Mouse (Mus musculus) intestine, embryonic 14.5 days (tissue): ENCODE measurements around the gene Iyd. TPM values are rescaled to one million over a fixed set of nuclear protein-coding genes. Genes with fewer than 3 reads are reported as not detected.
A peak's percentile ranks its signal among the peaks of the same experiment; 100 is the strongest.

Experiments
- ATAC-seq: fragments of 200-750 bp; cut with Nextera tagmentation; replicated peaks from 2 replicates; pipeline ENCODE4 v1.8.0; 2017; ENCODE audit warnings: low read depth, moderate number of reproducible peaks, moderate TSS enrichment, moderate library complexity; ENCODE audit not compliant: low FRiP score, low TSS enrichment
- DNase-seq: peaks from one replicate; pipeline ENCODE4 v3.0.0-alpha.2; 2018; ENCODE audit warnings: low spot score
- H3K27ac ChIP-seq: fragments of 300-500 bp; sonication (generic); 2 replicates; pipeline ENCODE4 v1.5.1; 2014; ENCODE audit warnings: low read depth, mild to moderate bottlenecking, control low read depth
- H3K27me3 ChIP-seq: fragments of 300-500 bp; sonication (generic); replicated peaks from 2 replicates; pipeline ENCODE4 v1.6.1; 2014; ENCODE audit warnings: low read length, control low read depth; ENCODE audit not compliant: control insufficient read depth, insufficient read depth
- H3K36me3 ChIP-seq: fragments of 300-500 bp; sonication (generic); 2 replicates; pipeline ENCODE4 v1.6.1; 2014; ENCODE audit warnings: low read length, control low read depth; ENCODE audit not compliant: control insufficient read depth, insufficient read depth
- H3K4me1 ChIP-seq: fragments of 300-500 bp; sonication (generic); replicated peaks from 2 replicates; pipeline ENCODE4 v1.6.1; 2014; ENCODE audit warnings: low read length, control low read depth, mixed read lengths; ENCODE audit not compliant: control insufficient read depth, insufficient read depth
- H3K4me2 ChIP-seq: fragments of 300-500 bp; sonication (generic); 2 replicates; pipeline ENCODE4 v1.6.1; 2014; ENCODE audit warnings: low read length
- H3K4me3 ChIP-seq: fragments of 300-500 bp; sonication (generic); 2 replicates; pipeline ENCODE4 v1.5.1; 2014; ENCODE audit warnings: low read depth, low read length, control low read depth, mixed read lengths
- H3K9ac ChIP-seq: fragments of 300-500 bp; sonication (generic); 2 replicates; pipeline ENCODE4 v1.6.1; 2014; ENCODE audit warnings: mild to moderate bottlenecking, low read length
- H3K9me3 ChIP-seq: fragments of 300-500 bp; sonication (generic); 2 replicates; pipeline ENCODE4 v1.6.1; 2016; ENCODE audit warnings: low read length, control low read depth; ENCODE audit not compliant: control insufficient read depth
- WGBS: fragments of 180-500 bp; shearing (Covaris S2); extraction: QIAGEN DNeasy Blood & Tissue Kit; methylation state at CpG from one replicate; pipeline ENCODE4 v1.1.7; 2014; 5-methylcytosine and 5-hydroxymethylcytosine counted together
- polyA plus RNA-seq: library from polyadenylated mRNA; unstranded; fragments of >200 nt; fragmentation: Nextera tagmentation; extraction: Ambion mirVana; gene quantifications from 2 replicates; pipeline ENCODE4 v1.2.1, GENCODE M21; 2014

The Iyd gene
- polyA plus RNA-seq, 1 experiment from 2014 or later: 1.1 TPM

GRCm38 (mm10) chr10:3562165-3562564 lies 22.1 kb downstream of the Iyd start:
- DNase-seq (no peak), ATAC-seq (no peak)
- Histone ChIP-seq H3K9ac (no peak overlapping the region), H3K36me3 (no peaks in the 10 kb centered on the region), H3K4me3 (no peak overlapping the region), H3K4me2 (no peak overlapping the region), H3K9me3 (no peaks in the 10 kb centered on the region), H3K27me3 (no peaks in the 10 kb centered on the region), H3K4me1 (no peaks in the 10 kb centered on the region), H3K27ac (no peak overlapping the region)

GRCm38 (mm10) chr10:3565126-3565525 lies 25.1 kb downstream of the Iyd start:
- Histone ChIP-seq H3K9ac (no peak overlapping the region), H3K27me3 (no peaks in the 10 kb centered on the region), H3K4me3 (no peak overlapping the region), H3K36me3 (no peaks in the 10 kb centered on the region), H3K27ac (no peak overlapping the region), H3K9me3 (no peaks in the 10 kb centered on the region), H3K4me1 (no peaks in the 10 kb centered on the region), H3K4me2 (no peak overlapping the region)
- DNase-seq: no peak
- WGBS: 49% methylated on average over 4 of the region's 4 CpGs
- ATAC-seq: no peak

GRCm38 (mm10) chr10:3567821-3568220 lies 27.8 kb downstream of the Iyd start:
- Histone ChIP-seq H3K4me2 (no peak overlapping the region), H3K4me1 (no peaks in the 10 kb centered on the region), H3K9ac (no peak overlapping the region), H3K4me3 (no peak overlapping the region), H3K27ac (no peak overlapping the region), H3K27me3 (no peaks in the 10 kb centered on the region), H3K36me3 (no peaks in the 10 kb centered on the region), H3K9me3 (no peaks in the 10 kb centered on the region)
- ATAC-seq (no peak), DNase-seq (no peak)
- 71% methylated on average over 6 of the region's 6 CpGs for WGBS

GRCm38 (mm10) chr10:3572723-3573649 lies 32.9 kb downstream of the Iyd start:
- Histone ChIP-seq H3K4me3 (no peak overlapping the region), H3K27ac (no peak overlapping the region), H3K4me2 (no peak overlapping the region), H3K4me1 (no peaks in the 10 kb centered on the region), H3K27me3 (no peaks in the 10 kb centered on the region), H3K9me3 (no peaks in the 10 kb centered on the region), H3K36me3 (no peaks in the 10 kb centered on the region), H3K9ac (no peak overlapping the region)
- WGBS: 59% methylated on average over 10 of the region's 10 CpGs
- ATAC-seq (peak; percentile 75), DNase-seq (peak; percentile 56)

GRCm38 (mm10) chr10:3573905-3574500 lies 34.0 kb downstream of the Iyd start:
- no peak overlapping the region for H3K9ac ChIP-seq
- DNase-seq: peak; percentile 54
- H3K4me2 ChIP-seq: no peak overlapping the region
- no peaks in the 10 kb centered on the region for H3K4me1 ChIP-seq
- ATAC-seq: no peak
- no peaks in the 10 kb centered on the region for H3K36me3 ChIP-seq
- H3K27ac ChIP-seq: no peak overlapping the region
- no peak overlapping the region for H3K4me3 ChIP-seq
- H3K27me3 ChIP-seq: no peaks in the 10 kb centered on the region
- 80% methylated on average over 4 of the region's 4 CpGs for WGBS
- no peaks in the 10 kb centered on the region for H3K9me3 ChIP-seq

GRCm38 (mm10) chr10:3590632-3591031 lies 50.6 kb downstream of the Iyd start:
- no peak overlapping the region for H3K9ac ChIP-seq
- no peak overlapping the region for H3K4me2 ChIP-seq
- H3K27me3 ChIP-seq: no peaks in the 10 kb centered on the region
- no peak for DNase-seq
- H3K9me3 ChIP-seq: no peaks in the 10 kb centered on the region
- 83% methylated on average over 3 of the region's 3 CpGs for WGBS
- ATAC-seq: no peak
- H3K36me3 ChIP-seq: no peaks in the 10 kb centered on the region
- H3K4me1 ChIP-seq: no peaks in the 10 kb centered on the region
- no peak overlapping the region for H3K4me3 ChIP-seq
- H3K27ac ChIP-seq: no peak overlapping the region

GRCm38 (mm10) chr10:3591790-3592189 lies 51.8 kb downstream of the Iyd start:
- DNase-seq (no peak), ATAC-seq (0 out of 2 replicates have a peak, but pooled peaks have one; percentile 62)
- H3K9me3 ChIP-seq: no peaks in the 10 kb centered on the region
- 39% methylated on average over 3 of the region's 3 CpGs for WGBS
- H3K4me2 ChIP-seq: no peak overlapping the region
- no peaks in the 10 kb centered on the region for H3K27me3 ChIP-seq
- no peak overlapping the region; the same call in 1 of the 2 replicates for H3K27ac ChIP-seq
- H3K36me3 ChIP-seq: no peaks in the 10 kb centered on the region
- no peaks in the 10 kb centered on the region for H3K4me1 ChIP-seq
- no peak overlapping the region for H3K9ac ChIP-seq
- H3K4me3 ChIP-seq: no peak overlapping the region

GRCm38 (mm10) chr10:3596697-3597096 lies 56.7 kb downstream of the Iyd start:
- Histone ChIP-seq H3K4me3 (no peak overlapping the region), H3K9me3 (0 out of 2 replicates have a peak, but pooled peaks cover 3% of the 10 kb centered on the region), H3K36me3 (no peaks in the 10 kb centered on the region), H3K4me2 (no peak overlapping the region), H3K27ac (no peak overlapping the region), H3K9ac (no peak overlapping the region), H3K4me1 (no peaks in the 10 kb centered on the region), H3K27me3 (no peaks in the 10 kb centered on the region)
- no peak for DNase-seq
- no peak for ATAC-seq
- WGBS: 57% methylated on average over 2 of the region's 2 CpGs
